Mouse (Mus musculus) heart, adult 2 months (tissue): Measurements from ENCODE around the gene Pcgf1.

Experiments
- CTCF ChIP-seq: fragments of 200-600 bp; IDR thresholded peaks from 2 replicates; pipeline ENCODE4 v1.8.1; 2022; ENCODE audit warnings: antibody characterized with exemption, mild to moderate bottlenecking, moderate library complexity
- EP300 ChIP-seq: fragments of 200-500 bp; IDR thresholded peaks from 2 replicates; pipeline ENCODE4 v1.6.1; 2011; ENCODE audit warnings: low read depth, low read length, control low read depth; ENCODE audit not compliant: insufficient read depth

GRCm38 (mm10) chr6:83058725-83059124 is 18.9 kb upstream of the Pcgf1 start:
- TF ChIP-seq EP300 (no peak), CTCF (no peak)
